Mouse (Mus musculus) testis, adult 2 months (tissue): ENCODE measurements at regions not wholly inside any gene's neighbourhood (a gene's known extent, or its start where the extent isn't known, plus 50 kb on each side); places are given as distances from the start of the nearest gene placed in this dataset.

Source experiments
- H3K27ac ChIP-seq: fragments of 200-500 bp; 2 replicates; pipeline ENCODE4 v1.5.1; 2012; ENCODE audit warnings: low read depth, low read length; ENCODE audit not compliant: control insufficient read depth, insufficient read depth
- H3K27me3 ChIP-seq: fragments of 200-500 bp; 2 replicates; pipeline ENCODE4 v1.6.1; 2012; ENCODE audit warnings: mild to moderate bottlenecking, low read length, moderate library complexity; ENCODE audit not compliant: control insufficient read depth, insufficient read depth
- H3K36me3 ChIP-seq: fragments of 200-500 bp; 2 replicates; pipeline ENCODE4 v1.6.1; 2012; ENCODE audit warnings: mild to moderate bottlenecking, low read length; ENCODE audit not compliant: control insufficient read depth, insufficient read depth
- H3K4me1 ChIP-seq: fragments of 200-500 bp; 2 replicates; pipeline ENCODE4 v1.6.1; 2012; ENCODE audit warnings: low read length; ENCODE audit not compliant: control insufficient read depth, insufficient read depth
- H3K4me3 ChIP-seq: fragments of 200-500 bp; 2 replicates; pipeline ENCODE4 v1.5.1; 2012; ENCODE audit warnings: low read depth, mild to moderate bottlenecking, low read length, moderate library complexity, mixed read lengths; ENCODE audit not compliant: control insufficient read depth
- CTCF ChIP-seq: fragments of 200-500 bp; IDR thresholded peaks from 2 replicates; pipeline ENCODE4 v1.5.1; 2012; ENCODE audit warnings: low read depth, mild to moderate bottlenecking, inconsistent platforms, low read length, moderate library complexity; ENCODE audit not compliant: control insufficient read depth, insufficient read depth, insufficient replicate concordance
- POLR2A ChIP-seq: fragments of 200-500 bp; IDR thresholded peaks from 2 replicates; pipeline ENCODE4 v1.6.1; 2012; ENCODE audit warnings: low read depth, mild to moderate bottlenecking, inconsistent platforms, low read length, moderate library complexity; ENCODE audit not compliant: control insufficient read depth

DNA sequence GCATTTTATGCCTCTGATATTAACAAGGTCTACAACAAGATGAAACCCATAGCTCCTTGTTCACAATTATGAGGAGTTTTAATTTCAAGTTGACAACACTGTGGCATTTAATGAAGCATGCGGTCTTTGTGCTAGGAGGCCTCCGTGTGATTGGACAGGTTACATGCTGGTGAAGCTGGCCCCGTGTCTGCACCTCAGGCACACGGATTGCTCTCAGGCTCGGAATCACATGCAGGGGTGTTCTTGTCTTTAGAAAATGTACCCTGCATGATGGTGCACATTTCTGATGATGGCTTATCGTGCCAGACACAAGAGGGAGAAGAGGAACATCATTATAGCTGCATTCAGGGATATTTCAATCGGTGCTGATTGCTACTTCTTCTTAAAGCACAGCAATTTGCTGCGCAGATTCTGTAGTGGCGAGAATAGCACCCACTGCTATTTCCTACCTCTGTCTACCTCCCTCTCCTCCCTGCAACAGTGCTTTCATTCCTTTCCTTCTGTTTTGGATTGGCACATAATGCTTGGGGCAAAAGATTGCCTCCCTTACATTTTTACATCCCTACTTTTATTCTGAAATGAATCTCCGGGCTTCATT, 454.9 kb upstream of the Tle4 start:
- no peak overlapping the region for H3K4me3 ChIP-seq
- H3K36me3 ChIP-seq, result no peaks in the 10 kb centered on the region
- H3K27me3 ChIP-seq, result no peaks in the 10 kb centered on the region
- H3K4me1 ChIP-seq, result no peaks in the 10 kb centered on the region
- TF ChIP-seq POLR2A (no peak), CTCF (no peak)
- H3K27ac ChIP-seq, result no peak overlapping the region

DNA sequence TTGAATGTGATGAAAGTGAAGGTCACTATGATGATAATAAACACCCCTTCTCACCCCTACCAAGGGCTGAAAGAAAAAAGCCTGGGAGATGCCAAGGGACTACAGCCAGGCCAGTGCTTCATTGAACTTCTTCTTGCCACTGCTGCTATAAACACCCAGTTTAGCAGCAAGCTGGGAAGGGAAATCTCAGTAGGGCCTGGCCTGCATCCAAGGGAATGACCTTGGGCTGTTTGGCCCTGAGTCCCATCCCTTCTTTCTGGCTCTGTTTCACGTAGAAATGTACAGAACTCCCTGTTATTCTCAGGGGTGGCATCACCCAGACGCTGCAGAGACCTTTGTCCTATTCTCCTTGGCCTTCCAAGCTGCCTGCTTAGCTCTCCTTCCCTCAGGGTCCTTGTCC, 450.0 kb upstream of the Tle4 start:
- Histone ChIP-seq H3K4me1 (no peaks in the 10 kb centered on the region; the same call in 1 of the 2 replicates), H3K27me3 (no peaks in the 10 kb centered on the region), H3K27ac (no peak overlapping the region), H3K36me3 (no peaks in the 10 kb centered on the region), H3K4me3 (no peak overlapping the region)
- no peak for TF ChIP-seq CTCF
- TF ChIP-seq POLR2A, result no peak

DNA sequence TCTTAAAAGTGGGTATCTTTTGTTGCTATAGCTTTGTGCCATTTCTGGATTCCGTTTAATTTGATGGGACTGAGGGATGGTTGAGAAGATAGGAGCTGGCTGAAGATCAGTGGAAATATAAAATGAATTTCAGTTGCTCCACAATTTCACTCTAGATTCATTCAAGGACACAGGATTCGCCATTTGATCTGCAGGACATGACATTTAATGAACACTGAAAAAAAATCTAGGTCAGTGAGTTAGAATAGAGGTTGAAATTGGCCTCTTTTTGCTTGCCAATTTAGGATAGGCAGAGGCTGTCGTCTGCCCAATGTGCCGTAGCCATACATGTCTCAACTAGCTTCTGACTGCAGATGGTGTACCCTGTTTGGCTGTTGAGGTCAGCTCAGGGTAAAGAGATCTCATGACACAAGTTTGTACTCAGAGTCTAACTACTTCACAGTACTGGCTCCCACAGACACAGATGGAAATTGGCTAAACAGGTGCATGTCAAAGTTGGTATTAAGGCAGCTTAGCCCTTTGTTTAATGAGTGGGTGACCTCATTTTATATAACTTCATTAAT, 449.5 kb upstream of the Tle4 start:
- Histone ChIP-seq H3K4me3 (no peak overlapping the region), H3K27me3 (no peaks in the 10 kb centered on the region), H3K36me3 (no peaks in the 10 kb centered on the region), H3K27ac (no peak overlapping the region), H3K4me1 (no peaks in the 10 kb centered on the region; the same call in 1 of the 2 replicates)
- TF ChIP-seq CTCF (no peak), POLR2A (no peak)

DNA sequence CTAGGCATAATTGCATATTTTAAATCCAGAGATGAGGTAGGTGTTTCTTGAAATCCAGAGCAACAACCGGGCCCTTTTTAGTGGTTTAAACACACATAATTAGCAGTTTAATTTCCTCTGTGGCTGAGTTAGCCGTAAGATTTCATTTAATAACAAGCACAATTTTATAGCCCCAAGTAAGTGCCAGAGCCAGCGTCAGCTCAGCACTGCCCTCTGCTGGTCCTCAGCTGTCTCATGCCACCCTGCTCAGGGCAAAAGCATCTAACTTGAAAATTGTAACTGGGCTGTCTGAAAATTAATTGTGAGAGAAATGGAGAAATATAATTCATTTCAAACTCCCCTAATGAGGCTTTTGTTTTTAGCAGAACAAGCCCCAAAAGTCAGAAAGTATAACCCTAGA, 437.7 kb upstream of the Tle4 start:
- Histone ChIP-seq H3K4me1 (no peaks in the 10 kb centered on the region), H3K4me3 (no peak overlapping the region), H3K27me3 (no peaks in the 10 kb centered on the region), H3K27ac (no peak overlapping the region), H3K36me3 (no peaks in the 10 kb centered on the region)
- no peak for TF ChIP-seq POLR2A
- TF ChIP-seq CTCF, result peak; percentile 76; the same call in 1 of the 2 replicates

DNA sequence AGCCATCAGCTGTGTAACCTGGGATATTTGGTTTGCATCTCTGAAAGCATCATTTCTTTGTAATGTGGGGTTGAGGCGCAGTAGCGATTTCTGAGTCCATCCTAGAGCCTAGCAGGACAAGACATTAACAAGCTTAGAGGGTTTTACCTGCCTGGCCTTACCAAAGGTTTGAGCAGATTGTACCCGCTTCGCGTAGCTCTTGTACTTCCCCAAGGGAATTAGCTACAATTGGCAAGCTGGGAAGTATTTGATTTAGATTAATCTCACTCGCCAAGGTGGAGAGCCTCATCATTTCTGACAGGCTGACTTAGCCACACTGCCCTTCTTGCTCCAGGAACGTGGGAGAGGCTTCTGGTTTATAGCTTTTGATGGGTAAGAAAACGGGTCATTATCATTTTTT, 436.1 kb upstream of the Tle4 start:
- H3K27me3 ChIP-seq, result no peaks in the 10 kb centered on the region
- TF ChIP-seq POLR2A, result no peak
- H3K36me3 ChIP-seq, result no peaks in the 10 kb centered on the region
- no peaks in the 10 kb centered on the region for H3K4me1 ChIP-seq
- H3K4me3 ChIP-seq, result no peak overlapping the region
- no peak overlapping the region for H3K27ac ChIP-seq

- no peak overlapping the region for H3K27ac ChIP-seq
- no peak overlapping the region for H3K4me3 ChIP-seq
- TF ChIP-seq CTCF, result no peak
- no peak for TF ChIP-seq POLR2A
- no peaks in the 10 kb centered on the region for H3K4me1 ChIP-seq
- no peaks in the 10 kb centered on the region for H3K27me3 ChIP-seq
- no peaks in the 10 kb centered on the region for H3K36me3 ChIP-seq
These were observed 435.5 kb upstream of the Tle4 start for GRCm38 (mm10) chr19:15033396-15033795.

GRCm38 (mm10) chr19:15032297-15032947, 434.6 kb upstream of the Tle4 start:
- H3K36me3 ChIP-seq, result no peaks in the 10 kb centered on the region
- H3K27ac ChIP-seq, result no peak overlapping the region
- TF ChIP-seq CTCF (no peak), POLR2A (no peak)
- H3K4me1 ChIP-seq, result no peaks in the 10 kb centered on the region
- H3K27me3 ChIP-seq, result no peaks in the 10 kb centered on the region
- no peak overlapping the region for H3K4me3 ChIP-seq
